Mouse (Mus musculus) spleen, adult 18-20 months (tissue): ENCODE measurements around the gene Bcl2l14.

Source experiments
- DNase-seq, 2 experiments: peaks; one replicate each; pipeline ENCODE4 v3.0.0; 2022; ENCODE audit warnings: mixed read lengths in 2 of 2

The Bcl2l14 gene

GRCm38 (mm10) chr6:134449958-134450357 lies 53.8 kb downstream of the Bcl2l14 start:
- no peak for DNase-seq

DNA sequence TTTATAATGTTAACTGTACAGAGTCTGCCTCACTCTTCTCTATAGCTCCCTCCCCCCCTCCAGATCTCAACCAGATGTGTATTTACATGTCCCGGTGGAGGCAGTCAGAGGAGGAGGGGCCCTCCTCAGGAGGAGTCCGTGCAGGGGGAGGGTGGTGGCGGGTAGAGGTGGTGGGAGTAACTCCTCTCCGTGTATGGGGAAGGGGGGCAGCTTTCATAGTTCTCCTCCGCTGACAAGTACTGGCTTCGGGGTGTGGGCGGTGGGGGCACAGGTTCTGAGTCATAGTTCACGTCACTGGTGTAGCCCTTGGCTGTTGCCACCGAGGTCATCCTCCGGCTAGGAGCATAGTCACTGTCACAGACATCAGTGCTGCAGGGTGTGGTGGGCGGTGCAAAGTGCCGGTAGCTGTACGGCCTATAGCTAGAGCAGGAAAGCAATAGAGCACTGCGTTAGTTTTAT lies 54.6 kb downstream of the Bcl2l14 start:
- no peak for DNase-seq

- DNase-seq = no peak
These were observed 58.0 kb downstream of the Bcl2l14 start for GRCm38 (mm10) chr6:134454093-134454492.

DNA sequence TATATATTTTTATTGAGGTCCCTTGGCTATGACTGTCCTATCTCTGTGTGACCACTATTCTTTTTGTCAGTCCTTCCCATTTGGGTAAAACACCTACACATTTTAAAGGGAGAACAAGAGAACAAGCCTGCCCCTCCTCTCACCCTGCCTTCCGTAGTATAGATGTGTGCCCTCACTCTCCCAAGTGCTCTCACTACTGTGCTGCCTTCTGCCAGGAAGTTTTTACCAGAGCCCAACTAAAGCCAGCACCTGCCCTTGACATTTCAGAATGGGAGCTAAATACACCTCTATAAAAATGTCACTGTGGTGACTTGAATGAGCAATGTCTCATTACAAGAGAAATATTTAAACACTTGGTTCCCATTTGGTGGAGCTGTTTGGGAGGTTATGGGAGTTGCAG lies 62.3 kb downstream of the Bcl2l14 start:
- DNase-seq = no peak

DNA sequence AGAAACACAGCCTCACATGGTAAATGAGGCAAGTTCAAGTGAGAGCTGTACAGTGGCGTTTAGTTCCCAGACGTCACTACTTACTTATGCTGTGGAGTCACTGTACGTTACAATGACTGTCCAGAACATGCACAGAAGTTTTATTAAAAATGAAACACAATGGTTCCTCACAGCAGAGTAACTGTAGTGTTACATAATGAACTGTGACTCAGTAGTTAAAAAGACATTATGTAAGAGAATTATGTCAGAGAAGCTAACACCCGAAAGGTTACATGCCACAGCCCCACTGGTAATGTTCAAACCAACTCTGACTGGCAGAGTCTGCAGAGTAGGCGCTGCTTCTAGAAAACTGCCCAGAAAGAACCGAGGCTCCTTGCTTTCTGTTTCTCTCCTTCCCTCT lies 65.1 kb downstream of the Bcl2l14 start:
- DNase-seq = no peak

- no peak for DNase-seq
These were observed 70.6 kb downstream of the Bcl2l14 start for GRCm38 (mm10) chr6:134466671-134467229.

GRCm38 (mm10) chr6:134469297-134469696 lies 73.2 kb downstream of the Bcl2l14 start:
- DNase-seq = no peak

- no peak for DNase-seq
These were observed 74.7 kb downstream of the Bcl2l14 start for GRCm38 (mm10) chr6:134470857-134471256.

DNA sequence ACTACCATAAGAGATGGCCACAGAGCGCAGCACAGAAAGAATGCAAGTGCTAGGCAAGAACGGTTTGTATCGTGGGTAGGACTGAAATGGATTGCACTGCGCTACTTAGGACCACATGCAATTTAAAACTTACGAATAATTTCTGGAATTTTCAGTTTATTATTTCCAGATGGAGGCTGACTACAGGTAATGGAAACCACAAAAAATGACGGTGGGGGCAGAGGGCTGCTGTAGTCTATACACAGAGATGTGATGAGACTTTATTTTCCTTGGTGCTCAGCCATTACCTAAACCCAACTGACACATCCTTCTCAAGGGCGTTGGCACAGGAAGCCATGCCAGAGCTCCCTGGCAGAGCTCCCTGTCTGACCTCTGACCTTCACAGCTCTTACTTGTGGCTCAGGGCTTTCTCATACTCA lies 77.0 kb downstream of the Bcl2l14 start:
- DNase-seq = no peak

- DNase-seq = no peak
These were observed 83.4 kb downstream of the Bcl2l14 start for GRCm38 (mm10) chr6:134479481-134479880.

DNA sequence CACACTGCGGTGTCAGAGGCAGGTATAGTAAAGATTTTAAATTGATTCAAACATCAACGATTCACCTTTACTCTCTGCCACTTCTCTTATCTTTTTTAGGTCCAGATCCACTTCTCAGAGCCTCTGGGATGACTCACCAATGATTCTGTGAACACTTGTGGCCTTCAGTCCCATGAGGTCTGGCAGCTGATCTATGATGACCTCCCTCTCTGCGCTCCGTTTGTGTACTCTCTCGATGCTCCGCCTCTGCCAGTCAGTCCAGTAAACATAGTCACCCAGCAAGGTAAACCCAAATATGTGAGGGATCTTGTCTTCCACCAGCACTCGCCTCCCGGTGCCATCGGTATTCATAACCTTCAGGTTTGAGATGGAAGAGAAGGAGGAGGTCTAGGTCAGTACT lies 90.2 kb downstream of the Bcl2l14 start:
- no peak for DNase-seq
